Mouse (Mus musculus) myocyte (in vitro differentiated cells): ENCODE measurements around the gene Sipa1l2.

Experiments used
- E2F4 ChIP-seq: IDR thresholded peaks from one replicate; pipeline ENCODE4 v1.6.1; 2011; ENCODE audit warnings: mild to moderate bottlenecking, control low read depth, moderate library complexity; ENCODE audit not compliant: insufficient read depth
- MYOG ChIP-seq, 3 experiments: IDR thresholded peaks; one replicate each; pipeline ENCODE4 v1.6.1; 2011; ENCODE audit warnings: control low read depth in 2 of 3, low read depth in 2 of 3, mild to moderate bottlenecking in 2 of 3; ENCODE audit not compliant: insufficient read length in 2 of 3, control insufficient read depth in 1 of 3, insufficient read depth in 1 of 3

GRCm38 (mm10) chr8:125474876-125475275, 94.7 kb downstream of the Sipa1l2 start:
- TF ChIP-seq E2F4 (no peak), MYOG (IDR thresholded peaks at IDR 0.05; ENCODE audit: control insufficient read depth in 1 of 3, insufficient read depth in 1 of 3, insufficient read length in 2 of 3, low read depth in 2 of 3) (no peak)
